Mouse (Mus musculus) ES-E14 (cell line): ENCODE measurements around the gene Hpn.

ENCODE experiments used
- MAFK ChIP-seq: IDR thresholded peaks from 2 replicates; pipeline ENCODE4 v1.6.1; 2014; ENCODE audit warnings: mild to moderate bottlenecking, low read depth, low read length, inconsistent platforms; ENCODE audit not compliant: insufficient read depth
- ZC3H11A ChIP-seq: IDR thresholded peaks from 2 replicates; pipeline ENCODE4 v1.6.1; 2012; ENCODE audit warnings: low read depth, mild to moderate bottlenecking, inconsistent platforms, low read length, borderline replicate concordance

- TF ChIP-seq ZC3H11A (no peak), MAFK (peak; percentile 8; the same call in 1 of the 2 replicates)
Measured at GRCm38 (mm10) chr7:31116721-31117145, 1.6 kb upstream of the Hpn start.
